Mouse (Mus musculus) hindbrain, embryonic 14.5 days (tissue): ENCODE results near the gene Shmt2. TPM values are rescaled to one million over a fixed set of nuclear protein-coding genes. Genes with fewer than 3 reads are reported as not detected.

Experiments
- ATAC-seq: fragments of 200-750 bp; cut with Nextera tagmentation; 2 replicates; pipeline ENCODE4 v1.8.0; 2017; ENCODE audit warnings: moderate number of reproducible peaks, mild to moderate bottlenecking, moderate TSS enrichment, moderate library complexity; ENCODE audit not compliant: low FRiP score
- DNase-seq: peaks from one replicate; pipeline ENCODE4 v3.0.0-alpha.2; 2015; ENCODE audit warnings: low spot score
- H3K27ac ChIP-seq: fragments of 300-500 bp; sonication (generic); 2 replicates; pipeline ENCODE4 v1.5.1; 2014; ENCODE audit warnings: mild to moderate bottlenecking, moderate library complexity
- H3K27me3 ChIP-seq: fragments of 300-500 bp; sonication (generic); 2 replicates; pipeline ENCODE4 v1.6.1; 2014; ENCODE audit warnings: mild to moderate bottlenecking, low read length, mixed read lengths; ENCODE audit not compliant: control insufficient read depth, insufficient read depth
- H3K36me3 ChIP-seq: fragments of 300-500 bp; sonication (generic); replicated peaks from 2 replicates; pipeline ENCODE4 v1.6.1; 2014; ENCODE audit not compliant: control insufficient read depth, insufficient read depth
- H3K4me1 ChIP-seq: fragments of 300-500 bp; sonication (generic); replicated peaks from 2 replicates; pipeline ENCODE4 v1.6.1; 2014; ENCODE audit warnings: antibody characterized with exemption, low read length, mixed read lengths; ENCODE audit not compliant: control insufficient read depth, insufficient read depth
- H3K4me2 ChIP-seq: fragments of 300-500 bp; sonication (generic); replicated peaks from 2 replicates; pipeline ENCODE4 v1.6.1; 2014; ENCODE audit warnings: mild to moderate bottlenecking, moderate library complexity
- H3K4me3 ChIP-seq: fragments of 300-500 bp; sonication (generic); replicated peaks from 2 replicates; pipeline ENCODE4 v1.5.1; 2014; ENCODE audit warnings: mild to moderate bottlenecking, low read length
- H3K9ac ChIP-seq: fragments of 300-500 bp; sonication (generic); 2 replicates; pipeline ENCODE4 v1.6.1; 2014
- H3K9me3 ChIP-seq: fragments of 300-500 bp; sonication (generic); 2 replicates; pipeline ENCODE4 v1.6.1; 2016; ENCODE audit warnings: low read length; ENCODE audit not compliant: control insufficient read depth
- WGBS: fragments of 180-500 bp; shearing (Covaris S2); extraction: QIAGEN DNeasy Blood & Tissue Kit; methylation state at CpG from one replicate; pipeline ENCODE4 v1.1.7; 2014; 5-methylcytosine and 5-hydroxymethylcytosine counted together
- polyA plus RNA-seq: library from polyadenylated mRNA; unstranded; fragments of >200 nt; fragmentation: Nextera tagmentation; extraction: Ambion mirVana; gene quantifications from 2 replicates; pipeline ENCODE4 v1.2.1, GENCODE M21; 2014

Shmt2 gene
- polyA plus RNA-seq, 1 experiment from 2014 or later: 45.6 TPM

GRCm38 (mm10) chr10:127492118-127492517 lies 30.1 kb downstream of the Shmt2 start:
- DNase-seq: no peak
- H3K27ac ChIP-seq: peak overlapping the region; percentile 74; the same call in 1 of the 2 replicates
- H3K27me3 ChIP-seq: no peaks in the 10 kb centered on the region
- WGBS: 88% methylated on average over 3 of the region's 3 CpGs
- H3K9me3 ChIP-seq: no peaks in the 10 kb centered on the region
- peaks cover 22% of the 10 kb centered on the region for H3K4me1 ChIP-seq
- H3K36me3 ChIP-seq: peaks cover 80% of the 10 kb centered on the region
- ATAC-seq: no peak
- no peak overlapping the region for H3K4me3 ChIP-seq
- H3K9ac ChIP-seq: no peak overlapping the region
- no peak overlapping the region for H3K4me2 ChIP-seq

- no peaks in the 10 kb centered on the region for H3K9me3 ChIP-seq
- peaks cover 76% of the 10 kb centered on the region for H3K36me3 ChIP-seq
- H3K4me3 ChIP-seq: no peak overlapping the region
- peaks cover 22% of the 10 kb centered on the region for H3K4me1 ChIP-seq
- WGBS: 50% methylated on average over 8 of the region's 8 CpGs
- peak overlapping the region; percentile 74 for H3K27ac ChIP-seq
- no peak overlapping the region for H3K4me2 ChIP-seq
- DNase-seq (no peak), ATAC-seq (peak; percentile 47; the same call in 1 of the 2 replicates)
- H3K9ac ChIP-seq: 0 out of 2 replicates have a peak overlapping the region, but pooled peaks have one; percentile 46
- H3K27me3 ChIP-seq: no peaks in the 10 kb centered on the region
These were observed 31.1 kb downstream of the Shmt2 start for GRCm38 (mm10) chr10:127491128-127491512.

DNA sequence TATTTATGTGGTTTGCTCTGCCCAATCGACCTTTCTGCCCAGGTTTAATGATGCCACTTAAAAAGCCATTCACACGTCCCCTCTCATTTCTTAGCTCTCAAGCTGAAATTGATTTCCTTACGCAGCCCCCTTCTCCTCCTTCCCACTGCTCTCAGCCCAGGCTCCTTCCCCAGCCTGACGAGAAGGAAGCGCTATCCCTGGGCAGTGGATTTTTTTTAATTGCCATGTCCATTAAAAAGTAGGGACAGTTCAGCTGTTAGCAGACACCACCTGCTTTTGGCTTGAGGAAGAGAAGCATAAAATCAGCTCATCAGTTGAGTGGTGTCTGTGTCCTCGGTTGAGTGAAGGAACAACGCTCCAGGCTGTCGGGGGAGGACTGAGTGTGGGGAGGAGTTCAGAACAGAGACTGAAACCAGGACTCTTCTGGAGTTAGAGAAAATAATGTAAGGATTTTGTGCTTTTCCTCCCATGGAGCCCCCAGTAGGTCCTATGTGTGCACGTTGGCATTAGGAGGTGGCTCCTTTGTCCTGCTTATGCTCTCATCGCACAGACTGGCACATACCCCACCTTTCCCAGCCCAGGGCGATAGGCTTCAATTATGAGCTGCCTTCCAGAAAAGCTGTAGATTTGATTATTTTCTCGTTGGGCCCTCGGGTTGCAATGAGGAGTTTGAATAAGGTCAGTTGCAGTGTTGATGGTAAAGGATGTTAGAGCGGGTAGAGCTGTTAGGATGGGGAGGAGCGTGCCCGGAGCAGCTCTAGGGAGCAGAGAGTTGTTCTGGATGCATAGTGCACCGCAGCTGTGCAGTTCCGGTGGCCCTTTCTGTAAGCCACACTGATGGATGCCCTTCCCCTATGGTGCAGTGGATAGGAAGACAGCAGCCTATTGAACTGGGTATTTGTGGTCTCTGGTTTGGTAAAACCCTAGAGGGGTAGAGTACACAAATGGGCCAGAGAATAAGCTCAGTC lies 31.8 kb downstream of the Shmt2 start:
- Histone ChIP-seq H3K4me3 (no peak overlapping the region), H3K9ac (peak overlapping the region; percentile 46; the same call in 1 of the 2 replicates), H3K36me3 (peaks cover 76% of the 10 kb centered on the region), H3K27ac (peak overlapping the region; percentile 74), H3K9me3 (no peaks in the 10 kb centered on the region), H3K4me2 (no peak overlapping the region), H3K27me3 (no peaks in the 10 kb centered on the region), H3K4me1 (peaks cover 22% of the 10 kb centered on the region)
- 64% methylated on average over 18 of the region's 18 CpGs for WGBS
- DNase-seq (peak; percentile 27), ATAC-seq (peak; percentile 53)

- WGBS: 72% methylated on average over 7 of the region's 7 CpGs
- no peak overlapping the region for H3K4me3 ChIP-seq
- H3K9me3 ChIP-seq: no peaks in the 10 kb centered on the region
- H3K27ac ChIP-seq: peak overlapping the region; percentile 74
- no peaks in the 10 kb centered on the region for H3K27me3 ChIP-seq
- DNase-seq (no peak), ATAC-seq (no peak)
- H3K4me1 ChIP-seq: peaks cover 22% of the 10 kb centered on the region
- no peak overlapping the region for H3K4me2 ChIP-seq
- H3K36me3 ChIP-seq: peaks cover 76% of the 10 kb centered on the region
- no peak overlapping the region for H3K9ac ChIP-seq
These were observed 33.4 kb downstream of the Shmt2 start for GRCm38 (mm10) chr10:127488856-127489255.

DNA sequence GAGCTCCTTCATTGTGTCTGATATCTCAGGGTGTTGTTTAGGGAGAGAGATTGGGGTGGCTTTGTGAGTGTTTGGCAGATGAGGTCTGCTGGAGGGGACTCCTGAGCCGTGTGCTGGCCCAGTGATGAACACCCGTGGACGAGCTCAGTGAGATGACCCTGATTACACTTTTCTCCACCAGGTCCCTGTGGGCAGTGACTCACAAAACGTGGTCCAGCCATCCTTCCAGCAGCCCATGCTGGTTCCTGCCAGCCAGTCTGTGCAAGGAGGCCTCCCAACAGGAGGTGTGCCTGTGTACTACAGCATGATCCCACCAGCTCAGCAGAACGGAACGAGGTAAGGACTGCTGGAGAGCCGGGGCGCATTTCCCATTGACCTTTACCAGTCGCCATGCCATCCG lies 37.0 kb downstream of the Shmt2 start:
- Histone ChIP-seq H3K9me3 (no peaks in the 10 kb centered on the region), H3K36me3 (peaks cover 75% of the 10 kb centered on the region), H3K9ac (no peak overlapping the region), H3K27ac (no peak overlapping the region), H3K4me1 (peaks cover 8% of the 10 kb centered on the region), H3K4me2 (no peak overlapping the region), H3K27me3 (no peaks in the 10 kb centered on the region), H3K4me3 (no peak overlapping the region)
- 93% methylated on average over 10 of the region's 10 CpGs for WGBS
- no peak for ATAC-seq
- no peak for DNase-seq

DNA sequence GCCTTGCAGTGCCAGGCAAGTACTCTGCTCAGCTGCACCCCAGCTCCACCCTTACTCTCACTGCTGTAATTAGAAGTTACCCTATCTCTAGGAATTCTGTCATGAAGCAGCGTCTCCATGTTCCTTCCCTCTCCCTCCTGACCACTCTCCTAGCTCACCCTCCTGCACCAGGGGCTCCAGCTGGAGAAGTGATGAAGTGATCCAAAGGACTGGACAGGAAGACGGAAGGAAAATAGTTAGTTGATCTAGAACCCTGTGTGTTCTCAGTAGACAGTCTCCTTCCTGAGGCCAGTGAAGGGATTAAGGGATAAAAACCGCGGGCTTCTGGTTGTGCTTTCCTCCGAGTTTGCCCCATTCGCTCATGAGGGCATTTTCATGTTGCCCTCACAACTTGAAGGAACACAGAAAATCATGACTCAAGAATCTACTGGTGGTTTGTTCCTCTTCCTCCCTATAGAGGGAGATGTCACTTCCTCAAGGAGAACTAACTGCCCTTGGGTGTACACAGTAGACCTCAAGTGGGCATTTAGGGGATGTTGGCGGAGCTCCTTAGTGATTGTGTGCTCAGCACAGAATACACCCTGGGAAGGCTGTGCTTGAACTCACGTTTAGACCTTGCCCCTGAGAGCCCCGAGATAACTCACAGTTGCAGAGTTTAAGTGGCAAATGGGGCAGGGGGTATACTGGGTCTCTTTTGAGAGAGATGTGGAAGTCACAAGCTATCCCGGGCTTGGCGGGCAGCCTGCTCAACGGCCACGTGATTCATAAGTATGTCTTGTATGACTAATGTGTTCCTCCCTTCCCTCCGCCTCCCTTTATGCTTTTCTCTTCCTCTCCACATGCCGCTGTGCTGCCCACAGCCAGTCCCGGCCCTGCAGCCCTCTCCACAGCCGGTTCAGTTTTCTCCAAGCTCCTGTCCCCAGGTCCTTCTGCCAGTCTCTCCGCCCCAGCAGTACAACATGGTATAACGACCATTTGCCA lies 41.1 kb downstream of the Shmt2 start:
- DNase-seq (no peak), ATAC-seq (no peak)
- 85% methylated on average over 19 of the region's 19 CpGs for WGBS
- Histone ChIP-seq H3K9ac (no peak overlapping the region), H3K9me3 (no peaks in the 10 kb centered on the region), H3K36me3 (peaks cover 69% of the 10 kb centered on the region), H3K4me3 (no peak overlapping the region), H3K4me1 (no peaks in the 10 kb centered on the region), H3K27ac (no peak overlapping the region), H3K27me3 (no peaks in the 10 kb centered on the region), H3K4me2 (no peak overlapping the region)

DNA sequence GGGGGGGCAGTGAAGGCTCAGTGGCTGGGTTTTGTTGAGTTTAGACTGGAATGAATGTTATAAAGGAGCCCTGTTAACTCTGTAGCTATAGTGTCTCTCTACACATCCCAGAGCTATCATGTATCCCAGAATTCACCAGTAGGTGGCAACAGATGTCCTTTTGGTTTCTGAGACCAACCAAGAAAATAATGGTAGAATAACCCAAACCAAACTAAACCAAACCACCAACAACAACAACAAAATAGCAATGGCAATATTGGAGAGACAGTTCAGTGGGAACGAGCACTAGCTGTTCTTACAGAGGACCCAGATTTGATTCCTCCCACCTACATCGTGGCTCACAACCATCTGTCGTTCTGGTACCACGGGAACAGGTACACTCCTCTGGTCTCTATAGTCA lies 43.1 kb downstream of the Shmt2 start:
- DNase-seq (peak; percentile 71), ATAC-seq (no peak)
- Histone ChIP-seq H3K27ac (no peak overlapping the region), H3K4me3 (no peak overlapping the region), H3K27me3 (no peaks in the 10 kb centered on the region), H3K4me1 (no peaks in the 10 kb centered on the region), H3K36me3 (peaks cover 66% of the 10 kb centered on the region), H3K9ac (no peak overlapping the region), H3K4me2 (no peak overlapping the region), H3K9me3 (no peaks in the 10 kb centered on the region)
- WGBS: 96% methylated on average over 4 of the region's 4 CpGs

DNA sequence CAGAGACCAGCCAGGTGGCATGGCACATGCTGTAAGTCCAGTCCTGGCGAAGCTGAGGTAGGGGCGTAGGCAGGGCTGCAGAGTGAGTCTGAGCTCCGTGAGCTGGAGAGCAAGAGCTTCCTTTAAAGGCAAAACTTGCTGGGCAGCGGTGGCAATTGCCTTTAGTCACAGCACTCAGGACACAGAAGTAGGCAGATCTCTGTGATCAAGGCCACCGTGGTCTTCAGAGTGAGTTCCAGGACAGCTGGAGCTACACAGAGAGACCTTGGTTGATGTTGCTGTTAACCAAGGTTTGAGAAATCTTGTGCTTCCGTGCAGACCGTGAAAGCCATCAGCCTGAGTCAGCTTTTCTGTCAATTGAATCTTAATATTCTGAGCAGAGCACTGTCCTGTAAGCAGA lies 44.9 kb downstream of the Shmt2 start:
- no peak overlapping the region for H3K27ac ChIP-seq
- H3K9ac ChIP-seq: no peak overlapping the region
- no peak for DNase-seq
- no peaks in the 10 kb centered on the region for H3K27me3 ChIP-seq
- H3K36me3 ChIP-seq: peaks cover 67% of the 10 kb centered on the region
- H3K4me3 ChIP-seq: no peak overlapping the region
- no peaks in the 10 kb centered on the region for H3K4me1 ChIP-seq
- H3K9me3 ChIP-seq: no peaks in the 10 kb centered on the region
- no peak overlapping the region for H3K4me2 ChIP-seq
- ATAC-seq: no peak
- 88% methylated on average over 7 of the region's 7 CpGs for WGBS

GRCm38 (mm10) chr10:127476541-127476940 lies 45.7 kb downstream of the Shmt2 start:
- Histone ChIP-seq H3K27me3 (no peaks in the 10 kb centered on the region), H3K4me2 (no peak overlapping the region), H3K27ac (no peak overlapping the region), H3K4me1 (no peaks in the 10 kb centered on the region), H3K9me3 (no peaks in the 10 kb centered on the region), H3K9ac (no peak overlapping the region), H3K36me3 (peaks cover 66% of the 10 kb centered on the region), H3K4me3 (no peak overlapping the region)
- ATAC-seq (no peak), DNase-seq (no peak)
- WGBS: 71% methylated on average over 3 of the region's 3 CpGs
